Mouse (Mus musculus) cerebellum, adult 2 months (tissue): ENCODE measurements at regions not wholly inside any gene's neighbourhood (a gene's known extent, or its start where the extent isn't known, plus 50 kb on each side); places are given as distances from the start of the nearest gene placed in this dataset.
A peak's percentile ranks its signal among the peaks of the same experiment; 100 is the strongest.

ENCODE experiments used
- DNase-seq, 2 experiments: peaks; one replicate each; pipeline ENCODE4 v3.0.0; 2021
- H3K27ac ChIP-seq: fragments of 200-500 bp; 2 replicates; pipeline ENCODE4 v1.5.1; 2012; ENCODE audit warnings: low read length, control low read depth, inconsistent platforms; ENCODE audit not compliant: insufficient read depth
- H3K27me3 ChIP-seq: fragments of 200-500 bp; 2 replicates; pipeline ENCODE4 v1.6.1; 2012; ENCODE audit warnings: inconsistent platforms, mild to moderate bottlenecking, low read length, moderate library complexity; ENCODE audit not compliant: control insufficient read depth, insufficient read depth
- H3K4me1 ChIP-seq: fragments of 200-500 bp; 2 replicates; pipeline ENCODE4 v1.6.1; 2011; ENCODE audit warnings: low read length; ENCODE audit not compliant: control insufficient read depth, insufficient read depth
- H3K4me3 ChIP-seq: fragments of 200-500 bp; replicated peaks from 2 replicates; pipeline ENCODE3; 2011; ENCODE audit warnings: mild to moderate bottlenecking, low read depth, low read length, control low read depth; ENCODE audit not compliant: insufficient read depth
- CTCF ChIP-seq: fragments of 200-500 bp; IDR thresholded peaks from 2 replicates; pipeline ENCODE4 v1.5.1; 2011; ENCODE audit warnings: low read depth, mild to moderate bottlenecking, control low read depth, low read length, moderate library complexity, borderline replicate concordance; ENCODE audit not compliant: insufficient read depth
- POLR2A ChIP-seq: fragments of 200-500 bp; IDR thresholded peaks from 2 replicates; pipeline ENCODE4 v1.6.1; 2011; ENCODE audit warnings: low read length, control low read depth, borderline replicate concordance; ENCODE audit not compliant: insufficient read depth
- WGBS: fragments of 180-500 bp; shearing (Covaris S2); methylation state at CpG from one replicate; pipeline ENCODE4 v1.1.7; 2018; 5-methylcytosine and 5-hydroxymethylcytosine counted together

DNA sequence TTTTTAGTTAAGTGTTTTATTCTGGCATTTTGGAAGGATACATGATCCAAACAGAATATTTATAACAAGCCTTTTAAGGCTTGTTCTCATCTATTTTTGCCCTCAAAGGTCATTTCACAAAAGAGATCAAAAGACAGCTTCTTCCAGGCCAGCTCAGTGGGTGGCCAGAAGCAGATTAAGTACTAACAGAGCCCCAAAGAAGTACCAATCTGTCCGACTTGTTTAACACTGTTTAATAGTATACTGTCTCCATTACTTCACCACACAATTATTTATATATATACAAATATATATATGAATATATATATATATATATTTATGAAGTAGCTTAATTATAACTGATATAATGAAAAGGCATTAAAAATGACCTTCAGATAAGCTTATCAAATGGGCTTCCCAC lies 284.7 kb upstream of the Zic4 start:
- TF ChIP-seq POLR2A, result no peak
- no peak for TF ChIP-seq CTCF
- 16% methylated on average over 1 of the region's 1 CpGs for WGBS
- H3K4me3 ChIP-seq, result no peak overlapping the region

DNA sequence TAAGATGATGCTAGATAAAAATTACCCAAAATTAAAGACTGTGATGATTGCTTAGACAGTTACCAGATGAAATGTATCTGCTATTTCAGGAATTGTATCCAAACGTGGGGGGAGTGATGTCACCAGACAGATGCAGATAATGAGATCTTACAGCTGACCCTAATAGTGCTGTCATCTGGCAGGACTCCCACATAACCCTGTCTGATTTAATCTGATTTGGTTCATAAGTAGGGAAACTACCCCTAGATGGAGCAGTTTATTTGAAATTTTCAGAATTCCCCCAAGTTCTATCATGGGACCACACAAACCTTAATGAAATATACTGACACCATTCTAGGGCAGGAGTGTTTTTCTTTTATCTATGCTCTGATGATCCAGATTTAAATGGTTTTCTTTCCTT lies 278.4 kb upstream of the Zic4 start:
- H3K27ac ChIP-seq, result no peak overlapping the region
- no peak for TF ChIP-seq POLR2A
- TF ChIP-seq CTCF, result no peak
- H3K4me3 ChIP-seq, result no peak overlapping the region
- H3K4me1 ChIP-seq, result no peaks in the 10 kb centered on the region
- 29% methylated on average over 1 of the region's 1 CpGs for WGBS
- DNase-seq, result peak in 1 of 2 experiments; percentile 5
- no peaks in the 10 kb centered on the region for H3K27me3 ChIP-seq

More for the DNA sequence above, 284.7 kb upstream of the Zic4 start:
- no peak overlapping the region for H3K27ac ChIP-seq
- DNase-seq, result no peak
- H3K27me3 ChIP-seq, result no peaks in the 10 kb centered on the region
- H3K4me1 ChIP-seq, result no peaks in the 10 kb centered on the region

DNA sequence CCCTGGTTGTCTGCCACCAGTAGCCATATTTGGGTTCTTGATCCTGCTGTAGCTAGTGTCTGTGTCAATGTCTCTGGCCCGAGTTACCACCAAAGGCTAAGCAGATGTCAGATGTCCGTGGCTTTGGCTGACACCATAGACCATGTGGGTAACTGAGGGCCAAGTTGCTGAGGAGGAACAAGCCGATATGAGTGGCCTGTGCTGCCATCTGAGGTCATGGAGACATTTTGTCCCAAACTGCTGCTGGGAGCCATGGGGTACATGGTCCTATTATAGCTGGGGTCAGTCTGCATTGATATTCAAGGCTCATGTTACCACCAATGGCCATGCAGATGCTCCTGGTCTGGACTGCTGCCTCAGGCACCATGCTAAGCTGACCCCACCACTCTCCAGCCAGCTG lies 276.3 kb upstream of the Zic4 start:
- 75% methylated on average over 3 of the region's 3 CpGs for WGBS
- Histone ChIP-seq H3K27me3 (no peaks in the 10 kb centered on the region), H3K4me1 (no peaks in the 10 kb centered on the region), H3K4me3 (no peak overlapping the region), H3K27ac (no peak overlapping the region)
- TF ChIP-seq CTCF (no peak), POLR2A (no peak)
- DNase-seq, result no peak

DNA sequence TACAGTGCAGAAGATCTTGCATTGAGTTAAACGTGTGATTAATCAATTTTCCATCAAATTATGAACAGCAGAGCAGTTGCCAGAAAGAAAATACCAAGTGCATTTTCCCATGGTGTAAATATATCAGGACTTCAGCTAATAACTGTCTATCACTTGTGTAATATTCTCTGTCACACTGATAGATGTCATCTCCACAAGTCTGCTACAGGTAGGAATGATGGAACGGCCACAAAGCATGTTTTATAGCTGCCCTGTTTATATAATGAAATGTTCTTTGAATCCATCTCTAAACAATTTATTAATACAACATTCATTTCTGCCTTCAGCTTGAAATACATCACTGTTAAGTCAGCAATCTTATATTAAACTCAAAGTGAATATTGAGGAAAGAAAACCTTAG lies 272.9 kb upstream of the Zic4 start:
- Histone ChIP-seq H3K27me3 (no peaks in the 10 kb centered on the region), H3K27ac (no peak overlapping the region), H3K4me3 (no peak overlapping the region), H3K4me1 (no peaks in the 10 kb centered on the region)
- DNase-seq, result no peak
- WGBS, result 67% methylated on average over 2 of the region's 2 CpGs
- TF ChIP-seq CTCF, result no peak

DNA sequence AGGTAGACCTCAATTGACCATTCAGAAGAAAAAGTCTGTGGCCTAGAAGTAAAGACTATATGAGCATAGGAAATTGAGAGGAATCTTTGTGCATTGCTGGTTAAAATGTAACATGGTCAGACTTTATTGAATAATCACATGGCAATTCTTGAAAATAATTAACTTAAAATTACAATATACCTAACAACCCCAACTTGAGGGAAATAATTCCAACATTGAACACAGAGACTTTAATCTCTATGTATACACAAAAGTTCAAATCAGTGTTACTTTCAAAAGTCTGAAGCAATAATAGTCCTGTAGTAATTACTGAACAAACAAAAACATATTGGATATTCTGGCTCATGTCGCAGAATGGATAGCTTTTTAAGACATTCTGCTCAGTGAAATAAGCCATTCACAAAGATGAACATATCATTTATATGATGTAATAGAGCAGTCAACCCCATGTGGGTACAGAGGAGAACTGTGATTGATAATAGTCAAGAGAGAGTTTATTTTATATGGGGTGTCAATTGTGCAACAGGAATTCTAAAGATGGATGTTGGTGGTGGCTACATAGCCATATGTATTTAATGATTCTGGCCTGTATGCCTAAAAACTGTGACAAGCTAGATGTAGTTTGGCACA lies 270.7 kb upstream of the Zic4 start:
- Histone ChIP-seq H3K27me3 (no peaks in the 10 kb centered on the region), H3K4me3 (no peak overlapping the region), H3K27ac (no peak overlapping the region), H3K4me1 (no peaks in the 10 kb centered on the region)
- TF ChIP-seq CTCF (no peak), POLR2A (no peak)
- 91% methylated on average over 1 of the region's 1 CpGs for WGBS
- DNase-seq, result no peak

DNA sequence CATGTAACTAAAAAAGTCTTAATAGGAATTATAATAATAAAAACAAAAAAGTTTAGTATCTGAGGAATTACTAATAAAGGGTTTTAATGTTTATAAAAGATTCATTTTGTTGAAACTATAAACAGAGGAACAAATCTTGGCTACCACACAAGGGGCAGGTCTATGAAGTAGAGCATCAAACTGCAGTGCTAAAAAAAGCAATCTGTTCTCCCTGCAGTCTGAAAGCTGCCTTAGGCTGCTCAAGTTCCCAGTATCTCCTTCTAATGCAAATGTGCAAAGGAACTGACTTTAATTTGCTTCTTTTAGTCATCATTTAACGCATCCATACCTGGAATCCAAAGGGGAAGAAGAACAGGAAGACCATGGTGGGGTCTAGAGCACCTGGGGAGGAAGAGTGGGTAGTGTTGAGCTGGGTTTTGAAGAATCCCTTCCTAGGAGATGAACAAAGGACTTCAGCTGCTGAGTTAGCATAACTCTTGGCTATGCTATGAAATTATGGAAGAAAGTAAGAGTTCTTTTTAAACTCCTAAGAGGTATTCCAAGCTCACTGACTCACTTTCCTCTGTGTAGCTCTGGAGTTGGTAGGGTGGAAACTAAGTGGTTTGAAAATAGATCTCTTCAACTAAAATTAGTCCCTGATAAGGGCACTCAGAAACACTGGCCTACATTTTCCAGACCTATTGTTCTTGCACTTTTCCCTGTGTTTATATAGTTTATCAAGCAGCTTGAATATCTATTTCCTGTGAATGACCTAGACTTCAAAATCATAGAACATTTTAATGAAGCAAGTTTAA lies 260.4 kb upstream of the Zic4 start:
- whole genome bisulfite sequencing, result 58% methylated on average over 1 of the region's 1 CpGs
- TF ChIP-seq CTCF, result no peak
- no peak for TF ChIP-seq POLR2A

DNA sequence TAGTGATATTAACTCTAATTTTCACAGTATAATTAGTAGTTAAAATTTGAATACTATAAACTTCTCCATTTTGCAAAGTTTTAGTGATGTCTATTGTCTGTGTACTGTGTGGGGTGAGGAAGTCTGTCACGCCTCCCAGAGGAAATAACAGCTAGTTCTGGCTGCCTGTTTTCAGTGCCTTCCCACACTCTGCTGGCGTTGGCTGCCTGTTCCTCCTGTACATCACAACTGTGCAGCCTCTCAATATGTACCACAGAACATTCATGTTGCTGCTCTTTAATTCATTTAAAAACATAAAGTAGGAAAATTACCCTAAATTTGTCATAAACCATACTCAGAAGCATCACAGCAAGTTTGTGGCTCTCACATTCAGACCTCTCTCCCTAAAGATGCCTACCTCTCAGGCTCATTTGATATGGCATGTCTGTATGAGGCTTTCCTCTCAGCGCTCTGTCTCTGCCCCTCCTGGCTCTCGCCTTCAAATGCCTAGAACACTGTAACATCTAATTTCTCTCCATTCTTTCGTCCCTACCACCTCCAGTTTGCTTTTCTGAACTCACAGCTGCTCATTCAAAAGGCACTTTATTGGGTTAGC lies 239.7 kb upstream of the Zic4 start:
- TF ChIP-seq POLR2A (no peak), CTCF (no peak)
- peaks cover 4% of the 10 kb centered on the region; the same call in 1 of the 2 replicates for H3K4me1 ChIP-seq
- DNase-seq, result peak; percentile 57 to 64
- H3K27me3 ChIP-seq, result no peaks in the 10 kb centered on the region
- H3K27ac ChIP-seq, result peak overlapping the region; percentile 88
- H3K4me3 ChIP-seq, result no peak overlapping the region
- 22% methylated on average over 5 of the region's 5 CpGs for WGBS

More for the DNA sequence above, 260.4 kb upstream of the Zic4 start:
- Histone ChIP-seq H3K4me1 (no peaks in the 10 kb centered on the region), H3K27ac (no peak overlapping the region), H3K4me3 (no peak overlapping the region), H3K27me3 (no peaks in the 10 kb centered on the region)
- no peak for DNase-seq
